Mouse (Mus musculus): ENCODE measurements at regions not wholly inside any gene's neighbourhood (a gene's known extent, or its start where the extent isn't known, plus 50 kb on each side); places are given as distances from the start of the nearest gene placed in this dataset.

DNA sequence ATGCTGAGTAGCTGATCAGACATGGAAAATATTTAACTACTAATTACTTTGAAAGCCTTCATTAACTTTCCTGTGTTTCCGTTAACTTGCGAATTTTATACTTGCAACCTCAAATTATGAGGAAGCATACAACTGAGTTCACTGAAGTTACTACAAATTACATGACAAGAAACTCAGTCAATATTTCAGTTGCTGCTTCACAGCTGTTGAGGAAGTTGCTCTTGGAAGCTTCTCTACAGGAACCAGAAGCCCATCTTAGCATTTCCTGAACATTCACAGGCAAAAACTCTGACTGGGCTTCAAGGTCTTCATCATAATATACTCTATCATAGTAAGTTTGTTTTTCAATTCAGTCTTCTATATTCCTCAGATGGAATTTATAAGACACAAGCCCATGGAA, 426.1 kb downstream of the Lipi start:
- TF ChIP-seq POLR2A (IDR thresholded peaks at IDR 0.05; ENCODE audit: insufficient read depth, low read depth, low read length) (no peak), EP300 (IDR thresholded peaks at IDR 0.05; ENCODE audit: insufficient read depth, low read depth, low read length) (no peak)

Data from heart, adult 2 months (tissue).